Mouse (Mus musculus) lung, adult 18-20 months (tissue): ENCODE data around the gene Cul1.
A peak's percentile ranks its signal among the peaks of the same experiment; 100 is the strongest.

Experiments used
- DNase-seq, 2 experiments: peaks; one replicate each; pipeline ENCODE4 v3.0.0; 2022; ENCODE audit warnings: mixed read lengths in 2 of 2

Cul1 gene

GRCm38 (mm10) chr6:47482027-47482426 is 28.8 kb downstream of the Cul1 start:
- DNase-seq = no peak

GRCm38 (mm10) chr6:47494562-47494961 is 41.4 kb downstream of the Cul1 start:
- DNase-seq = no peak

- no peak for DNase-seq
Observed at GRCm38 (mm10) chr6:47520030-47520429, 66.8 kb downstream of the Cul1 start.

- no peak for DNase-seq
Observed at GRCm38 (mm10) chr6:47522431-47522830, 69.2 kb downstream of the Cul1 start.

- DNase-seq = no peak
Observed at GRCm38 (mm10) chr6:47525041-47525440, 71.8 kb downstream of the Cul1 start.

- DNase-seq = no peak
Observed at GRCm38 (mm10) chr6:47526446-47526845, 73.2 kb downstream of the Cul1 start.

GRCm38 (mm10) chr6:47527129-47527528 is 73.9 kb downstream of the Cul1 start:
- no peak for DNase-seq

GRCm38 (mm10) chr6:47527655-47528054 is 74.5 kb downstream of the Cul1 start:
- DNase-seq = no peak

GRCm38 (mm10) chr6:47532547-47532946 is 79.3 kb downstream of the Cul1 start:
- DNase-seq = no peak

GRCm38 (mm10) chr6:47535333-47535732 is 82.1 kb downstream of the Cul1 start:
- no peak for DNase-seq

GRCm38 (mm10) chr6:47552280-47552679 is 99.1 kb downstream of the Cul1 start:
- no peak for DNase-seq

- no peak for DNase-seq
Observed at GRCm38 (mm10) chr6:47559287-47559686, 106.1 kb downstream of the Cul1 start.

GRCm38 (mm10) chr6:47560407-47560806 is 107.2 kb downstream of the Cul1 start:
- DNase-seq = no peak

- DNase-seq = no peak
Observed at GRCm38 (mm10) chr6:47560846-47561245, 107.6 kb downstream of the Cul1 start.

GRCm38 (mm10) chr6:47561426-47561825 is 108.2 kb downstream of the Cul1 start:
- peak in 1 of 2 experiments; percentile 1 for DNase-seq

- DNase-seq = no peak
Observed at GRCm38 (mm10) chr6:47565326-47566035, 112.3 kb downstream of the Cul1 start.

GRCm38 (mm10) chr6:47572887-47573286 is 119.7 kb downstream of the Cul1 start:
- no peak for DNase-seq
